Mouse (Mus musculus) lung, postnatal 0 days (tissue): ENCODE results near the gene Man2a1. TPM values are rescaled to one million over a fixed set of nuclear protein-coding genes. Genes with fewer than 3 reads are reported as not detected.

Experiments used
- ATAC-seq: fragments of 200-750 bp; cut with Nextera tagmentation; 2 replicates; pipeline ENCODE4 v1.8.0; 2017; ENCODE audit warnings: moderate library complexity
- DNase-seq: peaks from one replicate; pipeline ENCODE4 v3.0.0-alpha.2; 2016; ENCODE audit warnings: low spot score
- H3K27ac ChIP-seq: fragments of 300-500 bp; sonication (generic); 2 replicates; pipeline ENCODE4 v1.5.1; 2014; ENCODE audit warnings: antibody characterized with exemption, mild to moderate bottlenecking, low read length, mixed read lengths
- H3K27me3 ChIP-seq: fragments of 300-500 bp; sonication (generic); replicated peaks from 2 replicates; pipeline ENCODE4 v1.6.1; 2014; ENCODE audit warnings: low read length, mixed read lengths; ENCODE audit not compliant: insufficient read depth
- H3K36me3 ChIP-seq: fragments of 300-500 bp; sonication (generic); 2 replicates; pipeline ENCODE4 v1.6.1; 2014; ENCODE audit warnings: low read length, mixed read lengths; ENCODE audit not compliant: insufficient read depth
- H3K4me1 ChIP-seq: fragments of 300-500 bp; sonication (generic); 2 replicates; pipeline ENCODE4 v1.6.1; 2014; ENCODE audit warnings: antibody characterized with exemption, low read depth, low read length, mixed read lengths; ENCODE audit not compliant: insufficient read depth
- H3K4me2 ChIP-seq: fragments of 300-500 bp; sonication (generic); replicated peaks from 2 replicates; pipeline ENCODE4 v1.6.1; 2014; ENCODE audit warnings: low read depth, mild to moderate bottlenecking, low read length, moderate library complexity, mixed read lengths
- H3K4me3 ChIP-seq: fragments of 300-500 bp; sonication (generic); 2 replicates; pipeline ENCODE4 v1.5.1; 2014; ENCODE audit warnings: low read depth, low read length
- H3K9ac ChIP-seq: fragments of 300-500 bp; sonication (generic); replicated peaks from 2 replicates; pipeline ENCODE4 v1.6.1; 2014; ENCODE audit warnings: low read depth, mild to moderate bottlenecking
- H3K9me3 ChIP-seq: fragments of 300-500 bp; sonication (generic); 2 replicates; pipeline ENCODE4 v1.6.1; 2016; ENCODE audit warnings: low read length, mixed read lengths
- CTCF ChIP-seq: IDR thresholded peaks from 2 replicates; pipeline ENCODE4 v1.5.1; 2016; ENCODE audit warnings: antibody characterized with exemption, mild to moderate bottlenecking
- EP300 ChIP-seq: IDR thresholded peaks from 2 replicates; pipeline ENCODE4 v1.6.1; 2016; ENCODE audit warnings: antibody characterized with exemption, mild to moderate bottlenecking, control low read depth
- WGBS: fragments of 180-500 bp; shearing (Covaris S2); extraction: QIAGEN DNeasy Blood & Tissue Kit; methylation state at CpG from one replicate; pipeline ENCODE4 v1.1.7; 2014; 5-methylcytosine and 5-hydroxymethylcytosine counted together
- polyA plus RNA-seq: library from polyadenylated mRNA; unstranded; fragments of >200 nt; fragmentation: Nextera tagmentation; extraction: Ambion mirVana; gene quantifications from 2 replicates; pipeline ENCODE4 v1.2.1, GENCODE M21; 2015

The Man2a1 gene
- polyA plus RNA-seq, 1 experiment from 2014 or later: 9.7 TPM

DNA sequence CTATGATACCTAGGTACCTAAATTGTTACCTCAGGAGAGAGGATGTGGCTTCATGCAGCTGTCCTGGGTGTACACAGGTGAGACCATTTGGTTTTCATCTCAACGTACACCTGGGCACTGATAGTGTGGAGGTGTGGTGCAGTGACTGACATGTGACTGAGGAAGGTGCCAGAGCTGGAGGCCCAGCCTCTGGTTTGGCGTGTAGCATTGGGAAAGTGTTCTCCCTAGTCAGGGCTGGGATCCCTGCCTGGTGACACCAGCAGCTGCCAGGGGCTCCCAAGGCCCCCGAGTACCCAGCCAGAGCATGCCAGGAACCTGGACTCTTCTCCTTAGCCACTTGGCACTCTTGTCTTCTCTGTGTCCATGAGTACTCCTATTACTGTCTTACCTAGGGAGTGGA lies 14.3 kb downstream of the Man2a1 start:
- no peaks in the 10 kb centered on the region for H3K9me3 ChIP-seq
- no peak for DNase-seq
- H3K27me3 ChIP-seq: no peaks in the 10 kb centered on the region
- no peak overlapping the region for H3K4me3 ChIP-seq
- H3K4me1 ChIP-seq: peaks cover 4% of the 10 kb centered on the region; the same call in 1 of the 2 replicates
- no peaks in the 10 kb centered on the region for H3K36me3 ChIP-seq
- 77% methylated on average over 3 of the region's 3 CpGs for WGBS
- H3K9ac ChIP-seq: no peak overlapping the region
- no peak overlapping the region for H3K27ac ChIP-seq
- no peak for ATAC-seq
- TF ChIP-seq CTCF (no peak), EP300 (no peak)
- no peak overlapping the region for H3K4me2 ChIP-seq

DNA sequence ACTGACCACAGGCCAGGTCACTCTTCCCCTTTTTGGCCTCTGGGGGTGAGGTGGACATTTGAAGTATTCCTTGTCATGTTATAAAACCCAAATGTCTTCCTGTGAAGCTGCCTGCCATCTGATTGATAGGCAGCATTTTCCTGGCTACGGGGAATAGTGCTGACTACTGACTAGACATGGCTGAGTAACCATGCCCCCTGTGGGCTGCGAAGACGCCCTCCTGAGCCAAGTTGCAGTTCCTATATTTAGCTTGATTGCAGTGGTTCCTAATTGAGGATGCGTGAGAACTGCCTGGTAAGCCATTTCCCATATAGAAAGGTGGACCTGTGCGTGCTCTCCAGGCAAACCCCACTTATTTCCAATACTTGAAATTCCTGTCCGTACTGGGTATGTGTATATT lies 14.9 kb downstream of the Man2a1 start:
- ATAC-seq: no peak
- Histone ChIP-seq H3K27me3 (no peaks in the 10 kb centered on the region), H3K27ac (no peak overlapping the region), H3K9ac (no peak overlapping the region), H3K9me3 (no peaks in the 10 kb centered on the region), H3K4me1 (peaks cover 5% of the 10 kb centered on the region; the same call in 1 of the 2 replicates), H3K4me2 (no peak overlapping the region), H3K36me3 (no peaks in the 10 kb centered on the region), H3K4me3 (no peak overlapping the region)
- TF ChIP-seq EP300: no peak
- TF ChIP-seq CTCF: no peak; the same call in 1 of the 2 replicates
- no peak for DNase-seq
- 71% methylated on average over 6 of the region's 6 CpGs for WGBS

DNA sequence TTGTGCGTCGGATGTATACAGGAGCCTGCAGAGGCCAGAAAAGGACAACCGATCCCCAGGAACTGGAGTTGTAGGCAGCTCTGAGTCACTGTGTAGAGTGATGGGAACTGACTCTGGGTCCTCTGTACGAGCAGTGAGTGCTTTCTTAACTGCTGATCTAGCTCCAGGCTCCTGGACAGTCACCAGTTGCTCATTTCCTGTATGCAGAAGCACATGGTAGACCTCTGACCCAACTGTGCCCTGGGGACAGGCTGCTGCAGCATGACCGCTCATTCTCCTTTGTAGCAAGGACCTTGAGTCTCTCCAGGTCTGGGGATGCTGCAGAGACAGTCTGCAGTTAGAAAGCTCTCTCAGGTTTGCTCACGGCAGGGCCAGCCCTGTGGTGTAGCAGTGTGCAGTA lies 15.7 kb downstream of the Man2a1 start:
- no peaks in the 10 kb centered on the region for H3K36me3 ChIP-seq
- no peak for ATAC-seq
- 0 out of 2 replicates have a peak, but pooled peaks cover 2% of the 10 kb centered on the region for H3K4me1 ChIP-seq
- no peaks in the 10 kb centered on the region for H3K27me3 ChIP-seq
- H3K4me3 ChIP-seq: no peak overlapping the region
- no peaks in the 10 kb centered on the region for H3K9me3 ChIP-seq
- no peak overlapping the region for H3K27ac ChIP-seq
- 88% methylated on average over 6 of the region's 6 CpGs for WGBS
- H3K9ac ChIP-seq: no peak overlapping the region
- no peak overlapping the region for H3K4me2 ChIP-seq
- DNase-seq: no peak
- no peak for TF ChIP-seq CTCF
- TF ChIP-seq EP300: no peak

DNA sequence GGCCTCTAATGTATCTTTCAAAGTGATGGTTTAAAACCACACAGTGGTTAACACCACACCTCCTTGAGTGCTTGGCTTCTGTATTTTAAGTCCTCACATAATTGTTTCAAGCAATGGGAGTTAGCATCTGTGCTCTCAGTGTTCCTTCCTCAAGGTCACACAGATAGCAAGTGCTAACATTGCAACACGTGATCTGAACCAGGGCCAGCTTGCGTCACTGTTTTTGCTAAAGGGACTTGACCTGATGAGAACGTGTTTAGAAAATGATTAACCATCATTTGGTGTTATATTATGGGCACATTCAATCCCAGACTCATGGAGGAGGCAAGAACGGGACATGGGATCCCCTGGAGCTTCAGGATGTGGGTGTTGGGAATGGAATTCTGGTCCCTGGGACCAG lies 17.3 kb downstream of the Man2a1 start:
- ATAC-seq: peak; percentile 54
- Histone ChIP-seq H3K27me3 (no peaks in the 10 kb centered on the region), H3K4me2 (no peak overlapping the region), H3K36me3 (no peaks in the 10 kb centered on the region), H3K9ac (no peak overlapping the region), H3K27ac (no peak overlapping the region), H3K9me3 (no peaks in the 10 kb centered on the region), H3K4me1 (0 out of 2 replicates have a peak, but pooled peaks cover 2% of the 10 kb centered on the region), H3K4me3 (no peak overlapping the region)
- DNase-seq: peak; percentile 64
- WGBS: 45% methylated on average over 4 of the region's 4 CpGs
- TF ChIP-seq CTCF (no peak), EP300 (peak; percentile 38; the same call in 1 of the 2 replicates)

GRCm38 (mm10) chr17:64618996-64619395 lies 18.5 kb downstream of the Man2a1 start:
- no peak for ATAC-seq
- no peak for DNase-seq
- no peak overlapping the region for H3K4me2 ChIP-seq
- H3K9me3 ChIP-seq: no peaks in the 10 kb centered on the region
- 71% methylated on average over 4 of the region's 4 CpGs for WGBS
- 0 out of 2 replicates have a peak, but pooled peaks cover 2% of the 10 kb centered on the region for H3K4me1 ChIP-seq
- no peak overlapping the region for H3K27ac ChIP-seq
- no peaks in the 10 kb centered on the region for H3K36me3 ChIP-seq
- H3K4me3 ChIP-seq: no peak overlapping the region
- H3K9ac ChIP-seq: no peak overlapping the region
- no peak for TF ChIP-seq CTCF
- TF ChIP-seq EP300: no peak
- H3K27me3 ChIP-seq: no peaks in the 10 kb centered on the region

DNA sequence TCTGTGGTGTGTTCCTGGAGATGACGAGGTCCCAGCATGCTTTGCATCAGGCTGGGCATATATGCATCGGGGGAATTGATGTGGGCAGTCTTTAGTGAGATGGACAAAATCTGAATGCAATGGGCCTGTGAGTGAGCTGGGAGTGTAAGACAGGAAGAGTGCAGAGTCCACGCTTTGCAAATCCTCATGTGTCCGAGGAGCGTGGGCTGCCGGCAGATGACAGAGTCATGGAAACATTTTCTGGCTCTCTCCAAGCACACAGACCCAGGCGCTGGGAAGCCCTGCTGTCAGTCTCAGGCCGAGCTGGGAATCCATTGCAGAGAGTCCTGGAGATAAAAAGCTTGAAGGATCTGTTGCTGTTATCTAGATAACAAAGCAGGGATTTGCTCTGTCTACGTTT lies 19.6 kb downstream of the Man2a1 start:
- no peak overlapping the region for H3K9ac ChIP-seq
- no peak overlapping the region for H3K27ac ChIP-seq
- no peak for TF ChIP-seq CTCF
- no peak for TF ChIP-seq EP300
- no peaks in the 10 kb centered on the region for H3K27me3 ChIP-seq
- DNase-seq: peak; percentile 30
- H3K9me3 ChIP-seq: no peaks in the 10 kb centered on the region
- H3K4me1 ChIP-seq: 0 out of 2 replicates have a peak, but pooled peaks cover 2% of the 10 kb centered on the region
- 56% methylated on average over 9 of the region's 9 CpGs for WGBS
- H3K4me2 ChIP-seq: no peak overlapping the region
- no peak overlapping the region for H3K4me3 ChIP-seq
- no peaks in the 10 kb centered on the region for H3K36me3 ChIP-seq
- ATAC-seq: no peak

- ATAC-seq: no peak
- H3K9ac ChIP-seq: no peak overlapping the region
Measured at GRCm38 (mm10) chr17:64620627-64621026, 20.1 kb downstream of the Man2a1 start.

More at GRCm38 (mm10) chr17:64620627-64621026, 20.1 kb downstream of the Man2a1 start:
- Histone ChIP-seq H3K4me3 (no peak overlapping the region), H3K36me3 (0 out of 2 replicates have a peak, but pooled peaks cover 4% of the 10 kb centered on the region), H3K4me2 (no peak overlapping the region), H3K9me3 (no peaks in the 10 kb centered on the region), H3K27me3 (no peaks in the 10 kb centered on the region), H3K27ac (no peak overlapping the region), H3K4me1 (0 out of 2 replicates have a peak, but pooled peaks cover 2% of the 10 kb centered on the region)
- WGBS: 94% methylated on average over 3 of the region's 3 CpGs
- no peak for DNase-seq
- TF ChIP-seq EP300 (no peak), CTCF (no peak)
